Mouse (Mus musculus) NIH3T3 (cell line): ENCODE measurements around the gene Gm5089.
"Not testable (repeated sequence)": the region's sequence is repeated elsewhere in the genome, so short reads cannot be mapped to it uniquely, and the experiment has no call there.

Source experiments
- DNase-seq: peaks from one replicate; pipeline ENCODE4 v3.0.0-alpha.2; 2012; ENCODE audit warnings: low read depth

Gene Gm5089

DNA sequence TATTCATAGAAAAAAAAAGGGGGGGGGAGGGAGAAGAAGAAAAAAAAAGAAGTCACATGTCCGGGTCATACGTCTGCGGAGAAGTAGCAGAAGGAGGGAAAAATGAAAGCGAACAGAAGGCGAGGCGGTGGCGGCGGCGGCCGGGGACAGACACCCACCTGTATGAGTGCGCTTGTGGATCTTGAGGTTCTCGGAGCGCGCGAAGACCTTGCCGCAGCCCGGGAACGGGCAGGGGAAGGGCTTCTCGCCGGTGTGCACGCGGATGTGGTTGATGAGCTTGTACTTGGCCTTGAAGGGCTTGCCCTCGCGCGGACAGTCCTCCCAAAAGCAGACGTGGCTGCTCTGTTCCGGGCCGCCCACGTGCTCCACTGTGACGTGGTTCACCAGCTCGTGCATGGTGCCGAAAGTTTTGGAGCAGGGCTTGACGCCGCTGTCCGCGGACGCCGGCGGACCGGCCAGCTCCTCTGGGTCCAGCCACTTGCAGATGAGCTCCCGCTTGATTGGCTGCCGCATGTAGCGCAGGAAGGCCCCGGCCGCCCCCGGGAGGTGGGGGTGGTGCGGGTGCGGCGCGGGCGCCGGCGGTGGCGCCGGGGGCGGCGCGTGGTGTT, 12.9 kb upstream of the Gm5089 start:
- DNase-seq = not testable (repeated sequence)

DNA sequence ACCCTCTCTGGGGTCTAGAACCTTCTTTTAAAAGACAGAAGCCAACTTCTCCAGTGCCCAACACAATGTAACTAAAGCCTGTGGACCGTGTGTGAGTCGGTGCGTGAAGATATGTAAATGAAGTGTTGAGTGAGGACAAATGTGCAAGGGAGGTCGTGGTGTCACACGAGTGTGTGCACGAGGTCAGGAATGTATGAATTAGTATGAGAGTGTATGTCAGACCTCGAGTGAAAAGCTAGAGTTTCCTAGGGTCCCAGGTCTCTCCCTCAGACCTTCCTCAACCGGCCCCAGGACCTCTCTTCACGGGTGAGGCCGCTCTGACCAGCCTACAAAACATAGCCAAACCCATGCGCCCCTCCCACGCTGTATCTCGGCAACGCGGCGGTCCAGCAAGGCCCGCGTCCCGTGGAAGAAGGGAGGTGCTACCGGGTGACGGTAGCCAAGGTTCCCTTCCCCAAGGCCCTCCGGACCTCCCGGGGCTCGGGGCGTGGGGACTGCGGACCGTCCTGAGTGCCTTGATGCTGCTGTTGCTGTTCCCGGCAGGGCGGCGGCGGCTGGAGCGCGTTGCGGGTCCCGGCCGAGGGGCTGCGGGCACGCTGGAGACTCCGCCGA, 12.3 kb upstream of the Gm5089 start:
- DNase-seq = no peak

DNA sequence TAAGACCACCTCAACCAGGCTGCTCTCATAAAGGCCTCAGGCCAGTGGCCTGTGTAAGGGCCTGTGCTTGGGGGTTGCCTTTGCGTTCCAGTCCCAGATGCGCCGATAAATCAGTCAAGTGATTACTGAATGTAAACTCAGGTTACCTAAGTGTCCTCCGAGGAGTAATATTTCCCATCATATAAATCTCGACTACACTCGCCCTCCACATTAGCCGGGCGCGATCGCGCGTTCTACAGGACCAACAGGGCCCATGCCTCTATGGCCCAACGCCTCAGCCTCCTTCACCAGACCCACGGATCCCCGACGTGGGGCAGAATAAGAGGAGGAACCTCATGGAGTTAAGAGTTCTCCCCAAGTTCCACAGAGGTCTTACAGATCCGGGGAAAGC, 11.8 kb upstream of the Gm5089 start:
- DNase-seq = no peak

GRCm38 (mm10) chr14:122461966-122462365, 11.1 kb upstream of the Gm5089 start:
- DNase-seq = no peak

GRCm38 (mm10) chr14:122461500-122461899, 10.6 kb upstream of the Gm5089 start:
- no peak for DNase-seq

GRCm38 (mm10) chr14:122460226-122460625, 9.3 kb upstream of the Gm5089 start:
- no peak for DNase-seq

DNA sequence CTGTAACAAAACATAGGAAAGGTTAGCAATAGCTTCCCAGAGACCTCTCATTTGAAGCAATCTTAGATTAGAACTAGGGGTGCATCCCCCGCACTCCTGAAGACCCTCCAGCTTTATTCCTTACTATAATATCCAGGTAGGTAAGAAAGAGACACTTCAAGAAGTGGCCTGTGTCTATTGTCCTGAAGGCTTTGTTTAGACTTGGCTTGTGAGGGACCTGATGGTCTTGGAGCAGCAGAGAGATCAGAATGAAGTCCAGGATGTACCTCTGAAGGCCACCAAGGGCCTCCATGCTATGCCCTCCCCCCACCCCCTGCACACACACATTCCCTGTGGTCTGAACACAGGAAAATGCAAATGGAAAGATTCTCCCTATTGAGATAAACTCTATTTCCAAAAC, 8.9 kb upstream of the Gm5089 start:
- DNase-seq = no peak

DNA sequence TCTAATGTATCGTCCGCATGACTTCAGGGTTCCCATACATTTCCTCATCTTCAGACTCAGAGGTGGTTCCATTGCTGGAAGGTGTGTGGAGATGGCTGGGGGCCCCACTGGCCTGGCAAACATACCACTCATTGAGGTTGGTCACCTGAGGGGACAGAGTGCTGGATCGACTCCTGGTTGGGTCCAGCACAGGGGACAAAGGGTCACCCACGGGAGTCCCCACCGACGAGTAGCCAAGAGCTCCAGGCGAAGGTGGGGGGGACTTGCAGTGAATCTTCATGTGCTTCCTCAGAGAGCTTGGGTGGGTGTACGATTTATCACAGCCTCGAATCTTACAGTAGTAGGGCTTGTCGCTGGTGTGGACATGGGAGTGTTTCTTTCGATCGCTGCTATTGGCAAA, 8.4 kb upstream of the Gm5089 start:
- not testable (repeated sequence) for DNase-seq

DNA sequence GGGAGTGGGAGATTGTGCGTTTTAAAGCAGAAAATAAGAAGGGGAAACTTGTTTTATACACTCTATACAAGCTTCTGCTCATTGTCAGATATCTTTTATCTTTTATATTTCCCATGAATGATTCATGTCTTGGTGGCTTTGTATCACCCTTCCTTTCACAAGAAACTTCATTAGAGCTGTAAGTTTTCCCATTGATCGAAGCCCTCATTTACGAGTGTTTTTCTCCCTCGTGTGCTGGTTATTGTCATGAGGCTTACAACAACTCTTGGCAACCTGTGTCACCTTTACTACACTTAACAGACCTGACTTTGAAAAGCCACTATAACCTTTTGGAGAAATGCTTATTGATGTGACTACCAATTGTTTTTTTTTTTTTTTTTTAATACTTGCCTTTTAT, 4.6 kb upstream of the Gm5089 start:
- DNase-seq = no peak

DNA sequence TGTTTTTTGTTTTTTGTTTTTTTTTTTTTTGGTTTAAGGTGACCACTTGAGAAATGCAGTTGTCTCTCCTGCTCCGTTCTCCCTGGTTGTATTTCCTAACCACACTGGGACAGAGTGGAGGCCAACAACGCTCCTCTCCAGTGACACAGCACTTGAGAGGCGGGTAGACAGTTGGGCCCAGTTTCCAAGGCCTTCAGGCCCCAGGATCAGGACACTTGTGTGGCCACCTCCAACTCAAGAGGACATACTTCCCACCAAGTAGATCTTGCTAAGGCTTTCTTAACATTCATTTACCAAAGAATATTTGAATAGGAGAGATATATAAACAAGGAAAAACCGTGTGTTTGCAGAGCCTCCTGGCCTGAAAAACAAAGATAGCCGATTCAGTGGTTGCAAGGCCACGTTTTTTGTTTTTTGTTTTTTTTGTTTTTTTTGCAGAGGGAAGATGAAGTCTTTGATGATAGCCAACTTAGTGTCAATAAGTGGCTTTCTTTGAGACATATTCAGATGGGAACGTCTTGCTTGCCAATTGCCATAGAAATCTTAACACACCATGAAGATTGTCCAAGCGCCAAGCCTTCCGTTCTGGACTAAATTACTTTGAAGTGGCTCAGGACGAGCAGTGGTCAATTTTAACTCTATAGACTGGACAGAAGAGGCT, 4.1 kb upstream of the Gm5089 start:
- no peak for DNase-seq

- DNase-seq = no peak
Measured at GRCm38 (mm10) chr14:122453996-122454738, 3.3 kb upstream of the Gm5089 start.

DNA sequence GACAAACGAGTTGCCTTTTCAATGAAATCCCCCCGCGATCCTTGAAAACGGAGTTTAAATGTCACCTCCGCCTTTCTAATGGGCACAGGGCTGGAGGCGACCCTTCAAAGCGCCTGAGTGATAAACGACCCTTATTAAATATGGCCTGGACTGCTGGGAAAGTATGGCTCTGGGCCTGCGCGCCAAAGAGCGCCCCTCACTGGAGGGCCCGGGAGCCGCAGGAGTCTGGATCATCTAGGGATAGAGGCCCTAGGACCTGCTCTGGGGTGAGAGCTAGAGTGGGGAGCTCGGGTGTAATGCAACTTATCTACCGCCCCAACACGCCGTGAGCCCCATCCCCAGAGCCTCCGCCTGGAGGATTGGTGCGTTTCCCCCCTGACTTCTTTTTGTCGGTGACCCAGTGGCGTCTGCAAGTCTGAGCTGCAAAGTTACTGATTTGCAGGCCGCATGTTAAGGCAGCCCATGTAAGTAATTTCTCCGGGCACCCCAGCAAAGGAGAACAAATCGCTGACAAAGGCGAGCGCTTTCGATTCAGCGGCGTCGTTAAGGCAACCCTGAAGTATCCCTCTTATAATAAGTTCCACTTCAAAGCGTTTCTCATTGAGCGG, 2.6 kb upstream of the Gm5089 start:
- DNase-seq = no peak

- no peak for DNase-seq
Measured at GRCm38 (mm10) chr14:122452701-122453387, 1.9 kb upstream of the Gm5089 start.

DNA sequence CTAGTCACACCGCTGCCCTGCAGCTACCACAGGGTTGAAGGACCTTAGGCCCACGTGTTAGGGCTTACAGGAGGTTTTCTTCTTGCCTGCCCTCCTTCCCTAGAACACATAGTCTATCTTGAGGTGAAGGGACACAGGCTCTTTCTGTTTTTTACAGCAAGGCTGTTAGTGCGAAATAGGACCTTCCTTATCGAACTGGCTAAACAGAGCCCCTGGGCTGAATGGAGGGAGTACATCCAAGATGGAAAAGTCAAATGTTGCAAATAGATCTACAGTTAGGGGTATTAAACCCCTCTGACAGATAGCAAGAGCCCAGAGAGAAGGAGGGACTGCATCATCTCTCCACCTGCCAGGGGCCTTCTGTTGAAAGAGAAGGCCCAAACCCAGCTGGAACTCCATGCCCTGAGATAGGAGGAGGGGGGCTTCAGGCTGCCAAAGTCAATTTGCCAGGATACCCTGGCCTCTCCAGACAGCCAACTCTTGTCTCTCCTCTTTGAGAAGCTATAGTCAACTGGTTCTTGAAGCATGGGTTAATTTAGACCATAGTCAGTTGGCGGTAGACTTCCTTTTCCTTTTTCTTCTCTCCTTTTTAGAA, 733 bp upstream of the Gm5089 start:
- no peak for DNase-seq

- no peak for DNase-seq
Measured at GRCm38 (mm10) chr14:122449601-122450495, 1.1 kb downstream of the Gm5089 start.

DNA sequence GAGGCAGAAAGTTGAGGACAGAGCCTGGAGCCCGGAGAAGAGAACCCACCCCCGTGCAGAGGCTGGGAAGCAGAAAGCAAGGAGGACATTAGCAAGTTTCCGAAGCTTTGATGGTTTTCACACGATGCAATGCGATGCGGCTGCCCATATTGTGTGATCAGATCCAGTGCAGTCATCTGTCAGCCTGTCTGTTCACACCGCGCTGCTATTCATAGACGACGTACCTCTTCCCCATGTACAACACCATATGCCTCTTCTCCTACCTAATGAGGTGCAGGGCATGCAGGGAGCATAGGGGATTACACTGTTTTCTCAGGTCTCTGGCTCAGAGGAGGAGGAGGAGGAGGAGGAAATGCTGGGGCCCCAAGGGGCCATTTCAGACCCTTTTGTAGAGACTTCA, 14.1 kb downstream of the Gm5089 start:
- no peak for DNase-seq

- DNase-seq = no peak
Measured at GRCm38 (mm10) chr14:122434039-122434438, 16.9 kb downstream of the Gm5089 start.

GRCm38 (mm10) chr14:122432558-122432957, 18.4 kb downstream of the Gm5089 start:
- no peak for DNase-seq

GRCm38 (mm10) chr14:122427654-122428053, 23.3 kb downstream of the Gm5089 start:
- DNase-seq = no peak

DNA sequence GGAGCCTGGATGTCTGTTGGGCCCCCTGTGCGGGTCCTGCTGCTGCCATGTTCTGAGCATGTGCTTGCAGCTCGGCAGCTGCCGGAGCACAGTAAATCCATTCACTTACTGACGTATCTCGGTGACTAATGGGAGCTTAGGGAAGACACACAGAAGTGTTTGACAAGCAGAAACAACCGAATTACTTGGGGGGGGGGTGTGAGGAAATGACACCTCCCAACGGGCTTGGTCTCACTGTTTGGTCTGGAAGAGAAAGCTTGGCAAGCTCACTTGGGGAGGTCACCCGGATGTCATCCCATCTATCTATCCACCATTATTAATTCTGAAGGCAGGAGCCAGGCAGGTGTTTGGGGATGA, 23.7 kb downstream of the Gm5089 start:
- no peak for DNase-seq
